Mouse (Mus musculus) forebrain, embryonic 15.5 days (tissue): Measurements from ENCODE around the gene Tmem50b. TPM values are rescaled to one million over a fixed set of nuclear protein-coding genes. Genes with fewer than 3 reads are reported as not detected.

Experiments used
- ATAC-seq: fragments of 200-750 bp; cut with Nextera tagmentation; replicated peaks from 2 replicates; pipeline ENCODE4 v1.8.0; 2017; ENCODE audit warnings: mild to moderate bottlenecking, moderate TSS enrichment, moderate library complexity
- H3K27ac ChIP-seq: fragments of 300-500 bp; sonication (generic); replicated peaks from 2 replicates; pipeline ENCODE4 v1.5.1; 2015; ENCODE audit warnings: mild to moderate bottlenecking, inconsistent platforms
- H3K27me3 ChIP-seq: fragments of 300-500 bp; sonication (generic); 2 replicates; pipeline ENCODE4 v1.6.1; 2015; ENCODE audit warnings: inconsistent platforms
- H3K36me3 ChIP-seq: fragments of 300-500 bp; sonication (generic); 2 replicates; pipeline ENCODE4 v1.6.1; 2015; ENCODE audit warnings: mild to moderate bottlenecking, inconsistent platforms
- H3K4me1 ChIP-seq: fragments of 300-500 bp; sonication (generic); 2 replicates; pipeline ENCODE4 v1.6.1; 2015; ENCODE audit warnings: inconsistent platforms
- H3K4me2 ChIP-seq: fragments of 300-500 bp; sonication (generic); replicated peaks from 2 replicates; pipeline ENCODE4 v1.6.1; 2015; ENCODE audit warnings: mild to moderate bottlenecking, inconsistent platforms
- H3K4me3 ChIP-seq: fragments of 300-500 bp; sonication (generic); 2 replicates; pipeline ENCODE4 v1.5.1; 2015; ENCODE audit warnings: mild to moderate bottlenecking, inconsistent platforms
- H3K9ac ChIP-seq: fragments of 300-500 bp; sonication (generic); replicated peaks from 2 replicates; pipeline ENCODE4 v1.6.1; 2015; ENCODE audit warnings: mild to moderate bottlenecking, inconsistent platforms
- H3K9me3 ChIP-seq: fragments of 300-500 bp; sonication (generic); 2 replicates; pipeline ENCODE4 v1.6.1; 2016; ENCODE audit warnings: inconsistent platforms
- WGBS: fragments of 180-500 bp; shearing (Covaris S2); methylation state at CpG from one replicate; pipeline ENCODE4 v1.1.7; 2015; ENCODE audit warnings: mixed read lengths; 5-methylcytosine and 5-hydroxymethylcytosine counted together
- polyA plus RNA-seq: library from polyadenylated mRNA; unstranded; fragments of >200 nt; fragmentation: Nextera tagmentation; extraction: Ambion mirVana; gene quantifications from 2 replicates; pipeline ENCODE4 v1.2.1, GENCODE M21; 2015

Tmem50b gene
- polyA plus RNA-seq, 1 experiment from 2014 or later, result 89.2 TPM

DNA sequence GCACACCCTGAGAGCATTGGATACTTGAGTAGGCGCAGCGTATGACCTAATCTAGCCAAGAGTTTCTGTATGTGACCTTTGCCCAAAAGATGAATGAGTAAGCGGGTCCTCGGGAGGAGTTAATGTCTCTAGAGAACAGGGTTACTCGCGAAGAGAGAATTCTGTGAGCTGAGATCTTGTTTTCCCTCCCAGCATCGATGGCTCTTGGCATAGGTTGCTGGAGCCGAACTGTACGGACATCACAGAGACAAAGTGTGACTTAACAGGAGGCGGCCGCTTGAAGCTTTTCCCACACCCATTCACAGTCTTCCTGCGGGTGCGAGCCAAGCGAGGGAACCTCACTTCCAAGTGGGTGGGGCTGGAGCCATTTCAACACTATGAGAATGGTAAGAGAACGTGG, 39.9 kb downstream of the Tmem50b start:
- Histone ChIP-seq H3K4me2 (no peak overlapping the region), H3K4me3 (no peak overlapping the region), H3K9me3 (no peaks in the 10 kb centered on the region), H3K9ac (no peak overlapping the region), H3K27me3 (no peaks in the 10 kb centered on the region), H3K36me3 (peaks cover 25% of the 10 kb centered on the region), H3K4me1 (peaks cover 9% of the 10 kb centered on the region), H3K27ac (no peak overlapping the region)
- ATAC-seq, result no peak
- 77% methylated on average over 15 of the region's 15 CpGs for WGBS

DNA sequence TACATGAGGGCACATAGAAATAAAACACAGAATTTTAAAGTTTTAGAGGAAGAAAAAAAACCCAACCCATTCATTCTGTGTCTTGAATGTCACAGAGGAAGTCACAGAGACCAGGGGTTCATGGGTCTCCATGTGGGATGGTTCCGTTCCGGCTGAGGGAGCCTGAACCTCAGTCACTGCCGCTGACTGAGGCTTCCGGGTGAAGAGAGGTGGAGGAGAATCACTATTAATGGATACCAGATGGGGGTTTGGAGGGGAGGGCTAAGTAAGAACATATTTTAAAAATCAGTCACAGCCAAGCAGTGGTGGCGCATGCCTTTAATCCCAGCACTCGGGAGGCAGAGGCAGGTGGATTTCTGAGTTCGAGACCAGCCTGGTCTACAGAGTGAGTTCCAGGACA, 40.4 kb downstream of the Tmem50b start:
- H3K9me3 ChIP-seq, result no peaks in the 10 kb centered on the region
- H3K4me2 ChIP-seq, result no peak overlapping the region
- H3K36me3 ChIP-seq, result peaks cover 23% of the 10 kb centered on the region
- no peaks in the 10 kb centered on the region for H3K27me3 ChIP-seq
- H3K27ac ChIP-seq, result no peak overlapping the region
- H3K4me1 ChIP-seq, result peaks cover 9% of the 10 kb centered on the region
- ATAC-seq, result no peak
- no peak overlapping the region for H3K9ac ChIP-seq
- H3K4me3 ChIP-seq, result no peak overlapping the region
- whole genome bisulfite sequencing, result 84% methylated on average over 7 of the region's 7 CpGs

DNA sequence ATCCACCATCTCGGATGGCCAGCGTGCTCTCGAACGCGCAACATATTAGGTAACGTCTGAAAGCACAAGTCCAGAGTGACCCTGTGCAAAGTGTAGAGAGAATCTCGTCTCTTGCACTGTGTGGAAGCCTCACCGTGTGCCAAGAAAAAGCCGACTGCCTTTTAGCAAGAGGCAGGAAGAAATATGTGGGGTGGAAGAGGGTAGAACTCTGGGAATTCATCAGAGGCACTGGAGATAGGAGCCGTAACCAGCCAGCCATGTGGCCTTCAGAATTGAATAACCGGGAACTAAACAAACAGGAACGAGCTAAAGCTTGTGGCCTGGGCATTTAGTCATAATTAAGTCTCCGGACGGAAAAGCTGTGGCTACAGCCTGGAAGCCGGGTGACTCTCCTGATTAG, 40.9 kb downstream of the Tmem50b start:
- no peak for ATAC-seq
- no peaks in the 10 kb centered on the region for H3K9me3 ChIP-seq
- no peaks in the 10 kb centered on the region for H3K27me3 ChIP-seq
- 88% methylated on average over 15 of the region's 15 CpGs for WGBS
- H3K4me2 ChIP-seq, result no peak overlapping the region
- peaks cover 21% of the 10 kb centered on the region for H3K36me3 ChIP-seq
- H3K4me1 ChIP-seq, result peaks cover 9% of the 10 kb centered on the region
- no peak overlapping the region for H3K4me3 ChIP-seq
- H3K27ac ChIP-seq, result no peak overlapping the region
- H3K9ac ChIP-seq, result no peak overlapping the region

DNA sequence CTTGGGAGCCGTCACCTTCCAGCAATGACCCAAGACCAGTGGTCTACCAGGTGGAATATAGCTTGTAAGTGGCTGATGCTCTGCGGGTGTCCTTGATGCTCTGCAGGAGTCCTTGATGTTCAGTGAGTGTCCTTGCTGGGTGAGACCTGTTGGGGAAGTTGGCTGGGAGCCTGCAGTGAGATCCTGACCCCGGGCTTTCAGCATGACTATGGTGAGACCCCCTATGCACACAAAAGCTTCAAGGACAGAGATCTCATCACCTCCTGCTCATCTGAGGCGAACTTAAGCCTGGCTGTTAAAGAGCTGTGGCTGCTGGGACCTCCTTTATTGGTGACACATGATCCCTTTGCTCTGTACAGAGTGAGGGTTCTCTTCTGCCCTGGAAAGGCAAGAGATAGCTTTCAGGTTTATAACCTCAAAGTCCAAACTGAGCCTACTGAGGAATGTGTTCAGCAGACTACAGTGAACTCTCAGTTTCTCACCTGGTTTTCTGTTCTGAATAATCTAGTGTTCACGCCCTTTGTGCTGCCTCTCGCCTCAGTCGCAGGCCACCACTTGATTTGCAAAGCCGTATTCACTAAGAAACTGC, 42.5 kb downstream of the Tmem50b start:
- 85% methylated on average over 8 of the region's 8 CpGs for WGBS
- Histone ChIP-seq H3K4me1 (peaks cover 10% of the 10 kb centered on the region), H3K4me3 (no peak overlapping the region), H3K4me2 (no peak overlapping the region), H3K27me3 (no peaks in the 10 kb centered on the region), H3K27ac (no peak overlapping the region), H3K36me3 (peaks cover 16% of the 10 kb centered on the region), H3K9me3 (no peaks in the 10 kb centered on the region), H3K9ac (no peak overlapping the region)
- no peak for ATAC-seq

DNA sequence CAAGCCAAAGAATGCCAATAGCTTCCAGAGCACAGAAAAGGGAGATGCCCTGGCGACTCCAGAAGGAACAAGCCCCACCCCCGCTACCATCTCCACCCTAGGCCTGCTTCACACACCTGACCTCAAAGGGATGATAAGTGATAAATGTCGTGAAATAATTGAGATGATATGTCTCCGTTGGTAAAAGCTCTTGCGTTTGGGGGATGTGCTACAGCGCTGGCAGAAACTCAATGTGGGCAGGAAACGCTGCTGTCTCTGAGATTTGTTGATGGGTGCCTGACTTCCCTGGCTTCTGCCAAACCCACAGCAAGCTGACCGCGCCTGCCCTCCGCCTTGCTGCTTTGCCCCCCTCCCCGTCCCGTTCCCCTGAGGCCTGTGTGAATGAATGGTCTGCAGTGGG, 44.0 kb downstream of the Tmem50b start:
- no peak for ATAC-seq
- Histone ChIP-seq H3K4me1 (peaks cover 24% of the 10 kb centered on the region), H3K9ac (no peak overlapping the region), H3K4me3 (no peak overlapping the region), H3K4me2 (peak overlapping the region; percentile 1; the same call in 1 of the 2 replicates), H3K27me3 (no peaks in the 10 kb centered on the region), H3K9me3 (no peaks in the 10 kb centered on the region), H3K27ac (no peak overlapping the region), H3K36me3 (peaks cover 9% of the 10 kb centered on the region; the same call in 1 of the 2 replicates)
- 69% methylated on average over 12 of the region's 12 CpGs for whole genome bisulfite sequencing

DNA sequence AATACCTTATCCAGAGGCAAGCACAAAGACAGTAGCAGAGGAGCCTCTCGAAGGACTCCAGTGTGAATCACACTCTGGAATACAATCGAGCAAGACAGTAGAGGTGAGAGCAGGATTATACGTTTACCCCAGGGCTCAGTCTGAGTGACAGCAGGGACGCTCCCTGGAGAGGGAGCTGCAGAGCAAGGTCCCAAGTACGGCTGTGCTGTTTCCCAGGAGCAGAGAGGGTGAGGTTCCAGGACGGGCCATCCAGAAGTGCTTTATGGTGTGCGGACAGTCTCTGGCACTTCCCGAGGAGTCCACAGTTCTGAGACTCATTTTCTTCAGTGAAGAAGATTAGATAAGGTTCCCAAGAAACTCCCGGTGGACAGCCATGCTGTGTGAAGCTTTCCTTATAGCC, 45.5 kb downstream of the Tmem50b start:
- H3K9ac ChIP-seq, result no peak overlapping the region
- H3K4me3 ChIP-seq, result no peak overlapping the region
- WGBS, result 67% methylated on average over 9 of the region's 9 CpGs
- no peak overlapping the region for H3K4me2 ChIP-seq
- no peak for ATAC-seq
- no peak overlapping the region for H3K27ac ChIP-seq
- no peaks in the 10 kb centered on the region for H3K9me3 ChIP-seq
- H3K36me3 ChIP-seq, result peaks cover 2% of the 10 kb centered on the region; the same call in 1 of the 2 replicates
- no peaks in the 10 kb centered on the region for H3K27me3 ChIP-seq
- peaks cover 35% of the 10 kb centered on the region for H3K4me1 ChIP-seq

DNA sequence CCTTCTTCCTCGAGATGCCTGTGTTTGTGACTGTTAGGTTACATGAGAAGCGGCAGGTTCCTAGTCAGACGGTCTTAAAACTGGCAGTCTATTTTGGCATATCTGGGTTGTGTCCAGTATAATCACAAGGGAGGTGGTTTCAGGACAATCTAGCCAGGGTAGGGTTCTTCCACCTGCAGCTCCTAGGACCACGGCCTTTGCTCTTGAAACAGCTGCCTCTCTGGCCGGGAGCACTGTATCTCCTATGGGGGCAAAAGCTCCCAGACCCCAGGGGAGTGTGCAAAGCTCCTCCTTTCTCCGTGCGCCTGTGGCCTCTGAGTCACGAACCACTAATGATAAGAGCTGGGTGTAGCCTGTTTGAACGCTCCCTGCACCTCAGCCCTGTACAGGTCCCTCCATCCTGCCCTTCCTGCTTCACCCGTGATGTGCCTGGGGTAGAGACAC, 46.5 kb downstream of the Tmem50b start:
- Histone ChIP-seq H3K27ac (no peak overlapping the region), H3K4me3 (no peak overlapping the region), H3K36me3 (peaks cover 2% of the 10 kb centered on the region; the same call in 1 of the 2 replicates), H3K4me1 (peaks cover 41% of the 10 kb centered on the region), H3K9me3 (no peaks in the 10 kb centered on the region), H3K4me2 (no peak overlapping the region), H3K9ac (no peak overlapping the region), H3K27me3 (no peaks in the 10 kb centered on the region)
- 76% methylated on average over 10 of the region's 10 CpGs for WGBS
- ATAC-seq, result no peak

DNA sequence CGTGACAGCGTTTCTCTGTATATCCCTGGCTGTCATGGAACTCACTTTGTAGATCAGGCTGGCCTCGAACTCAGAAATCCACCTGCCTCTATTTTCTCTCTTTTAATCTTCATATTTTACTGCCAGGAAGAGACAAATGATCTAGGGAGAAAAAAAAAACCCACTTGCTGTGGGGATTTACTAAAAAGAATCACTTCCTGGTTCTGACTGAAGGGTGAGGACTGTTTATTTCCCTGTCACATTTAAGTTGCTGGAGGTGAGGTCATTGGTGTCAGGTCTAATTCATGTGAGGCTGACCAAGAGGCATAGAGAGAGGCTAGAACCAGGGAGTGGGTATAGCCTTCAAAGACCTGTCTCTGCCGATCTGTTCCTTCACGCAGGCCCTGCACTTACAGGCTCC, 48.0 kb downstream of the Tmem50b start:
- 51% methylated on average over 5 of the region's 5 CpGs for WGBS

DNA sequence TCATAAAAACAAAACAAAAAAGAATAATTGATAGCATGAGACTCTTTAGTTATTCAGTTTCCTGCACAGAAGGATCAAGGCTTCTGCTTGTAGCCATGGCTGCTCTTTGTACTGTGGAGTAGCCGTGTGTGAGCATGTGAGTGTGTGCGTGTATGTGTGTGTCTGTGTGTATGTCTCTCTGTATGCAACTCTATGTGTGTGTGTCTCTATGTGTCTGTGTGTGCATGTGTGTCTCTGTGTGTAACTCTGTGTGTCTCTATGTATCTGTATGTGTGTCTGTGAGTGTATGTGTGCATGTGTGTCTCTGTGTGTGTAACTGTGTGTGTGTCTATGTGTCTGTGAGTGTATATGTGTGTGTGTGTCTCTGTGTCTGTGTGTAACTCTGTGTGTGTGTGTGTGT, 48.6 kb downstream of the Tmem50b start:
- H3K27ac ChIP-seq, result peak overlapping the region; percentile 23; the same call in 1 of the 2 replicates
- peak overlapping the region; percentile 37 for H3K9ac ChIP-seq
- H3K4me1 ChIP-seq, result peaks cover 40% of the 10 kb centered on the region
- no peaks in the 10 kb centered on the region for H3K36me3 ChIP-seq
- no peaks in the 10 kb centered on the region for H3K27me3 ChIP-seq
- no peaks in the 10 kb centered on the region for H3K9me3 ChIP-seq
- no peak for ATAC-seq
- peak overlapping the region; percentile 87 for H3K4me3 ChIP-seq
- H3K4me2 ChIP-seq, result peak overlapping the region; percentile 61
- WGBS, result 55% methylated on average over 2 of the region's 2 CpGs

More for the DNA sequence above, 48.0 kb downstream of the Tmem50b start:
- Histone ChIP-seq H3K9me3 (no peaks in the 10 kb centered on the region), H3K4me1 (peaks cover 41% of the 10 kb centered on the region), H3K4me3 (no peak overlapping the region), H3K9ac (peak overlapping the region; percentile 15; the same call in 1 of the 2 replicates), H3K4me2 (peak overlapping the region; percentile 61), H3K27ac (0 out of 2 replicates have a peak overlapping the region, but pooled peaks have one; percentile 19), H3K27me3 (no peaks in the 10 kb centered on the region), H3K36me3 (no peaks in the 10 kb centered on the region)
- no peak for ATAC-seq

DNA sequence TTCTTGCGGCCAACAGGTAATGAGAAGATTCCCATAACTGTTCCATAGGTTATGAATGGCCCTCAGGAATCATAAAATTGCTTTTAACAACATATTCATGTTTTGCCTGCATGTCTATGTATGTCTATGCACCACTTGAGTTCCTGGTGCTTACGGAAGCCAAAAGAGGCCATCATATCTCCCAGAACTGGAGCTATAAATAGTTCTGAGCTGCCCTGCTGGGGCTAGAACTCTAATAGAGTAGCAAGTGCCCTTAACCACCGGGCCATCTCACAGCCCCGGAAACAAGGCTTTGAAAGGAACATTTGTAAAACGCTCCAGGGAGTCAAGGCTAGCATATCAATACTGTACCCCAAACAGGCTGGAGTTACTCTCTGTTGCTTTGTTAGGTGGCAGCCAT, 49.0 kb downstream of the Tmem50b start:
- peaks cover 36% of the 10 kb centered on the region for H3K4me1 ChIP-seq
- H3K27me3 ChIP-seq, result no peaks in the 10 kb centered on the region
- ATAC-seq, result no peak
- H3K9me3 ChIP-seq, result no peaks in the 10 kb centered on the region
- WGBS, result 50% methylated on average over 5 of the region's 5 CpGs
- peak overlapping the region; percentile 87 for H3K4me3 ChIP-seq
- no peaks in the 10 kb centered on the region for H3K36me3 ChIP-seq
- H3K4me2 ChIP-seq, result peak overlapping the region; percentile 61
- peak overlapping the region; percentile 37 for H3K9ac ChIP-seq
- H3K27ac ChIP-seq, result peak overlapping the region; percentile 23; the same call in 1 of the 2 replicates

DNA sequence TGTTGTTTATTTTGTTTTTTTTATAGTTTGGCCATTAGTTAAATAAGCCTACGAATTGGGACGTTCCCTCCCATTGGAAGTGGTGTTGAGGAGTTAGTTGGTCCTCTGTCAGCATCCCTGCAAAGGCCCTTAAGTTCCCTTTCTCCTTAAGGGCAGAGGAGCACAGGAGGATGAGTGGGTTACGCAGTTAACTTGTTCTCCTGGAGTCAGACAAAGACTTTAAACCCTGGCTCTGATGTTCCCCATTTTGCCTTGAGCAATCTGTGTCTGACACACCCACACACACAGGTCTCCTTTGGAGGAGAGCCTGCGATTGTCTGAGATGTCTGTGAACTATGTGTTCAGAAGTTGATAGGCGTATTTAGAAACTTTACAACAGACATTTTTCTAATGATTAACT, 49.6 kb downstream of the Tmem50b start:
- no peak for ATAC-seq
- Histone ChIP-seq H3K9ac (peak overlapping the region; percentile 90; the same call in 1 of the 2 replicates), H3K36me3 (no peaks in the 10 kb centered on the region), H3K27me3 (no peaks in the 10 kb centered on the region), H3K9me3 (no peaks in the 10 kb centered on the region), H3K4me2 (peak overlapping the region; percentile 61), H3K4me3 (peak overlapping the region; percentile 87), H3K27ac (no peak overlapping the region), H3K4me1 (peaks cover 31% of the 10 kb centered on the region)
- WGBS, result 56% methylated on average over 5 of the region's 5 CpGs

DNA sequence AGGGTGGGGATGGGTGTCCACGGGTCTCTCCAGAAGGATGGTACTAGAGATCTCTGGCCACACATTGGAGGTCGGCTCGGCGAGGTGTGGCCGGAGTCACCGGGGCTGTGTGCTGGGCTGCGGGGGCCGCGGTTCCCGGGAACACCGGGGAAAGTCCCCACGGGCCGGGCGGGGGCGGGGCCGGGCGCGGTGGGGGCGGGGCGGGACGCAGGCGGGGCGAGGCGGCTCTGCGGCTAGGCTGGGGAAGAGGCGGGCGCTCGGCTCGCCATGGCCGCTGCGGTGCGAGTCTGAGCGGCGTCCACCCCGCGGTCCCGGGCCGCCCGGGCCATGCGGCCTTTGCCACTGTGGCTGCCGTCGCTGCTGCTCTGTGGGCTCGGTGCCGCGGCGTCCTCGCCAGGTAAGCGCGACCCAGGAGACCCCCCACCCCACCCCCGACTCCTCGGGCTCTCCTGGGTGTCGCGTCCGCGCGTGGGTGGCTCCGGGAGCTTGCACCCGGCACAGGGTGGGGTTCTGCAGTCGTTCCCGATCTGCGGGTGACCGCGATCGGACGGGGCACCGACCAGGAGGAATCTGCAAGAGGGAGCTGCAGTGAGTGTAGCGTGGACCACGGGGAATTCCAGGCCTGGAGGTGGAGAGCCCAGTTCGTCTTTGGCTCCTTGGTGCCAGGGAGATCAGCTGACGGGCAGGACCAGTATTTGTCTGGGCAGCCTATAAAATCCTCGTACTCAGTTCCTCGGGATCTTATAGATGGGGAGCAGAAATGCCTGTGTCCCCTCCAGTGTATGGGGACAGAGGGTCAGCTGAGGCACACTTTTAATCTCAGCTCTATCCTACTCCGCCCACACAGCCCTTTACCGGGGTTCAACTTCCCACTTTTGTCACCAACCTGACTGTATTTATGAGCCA, 50.5 kb downstream of the Tmem50b start, which contains the start of gene Ifngr2:
TSS of gene Ifngr2 (plus strand) at position 237 of the 906 bp plus-strand sequence.
- H3K27ac ChIP-seq, result peak within 1 kb of the TSS; percentile 52
- peak within 1 kb of the TSS; percentile 90 for H3K9ac ChIP-seq
- ATAC-seq, result peak; percentile 78
- no peaks in the 10 kb centered on the region for H3K27me3 ChIP-seq
- under 1% methylated on average over 74 of the region's 74 CpGs for WGBS
- H3K9me3 ChIP-seq, result no peaks in the 10 kb centered on the region
- peak within 1 kb of the TSS; percentile 61 for H3K4me2 ChIP-seq
- peak within 1 kb of the TSS; percentile 87 for H3K4me3 ChIP-seq
- H3K4me1 ChIP-seq, result peaks cover 32% of the 10 kb centered on the region
- H3K36me3 ChIP-seq, result no peaks in the 10 kb centered on the region
